Mouse (Mus musculus) macrophage (primary cell): ENCODE measurements around the gene Wipf1. TPM values are rescaled to one million over a fixed set of nuclear protein-coding genes. Genes with fewer than 3 reads are reported as not detected.
"Not testable (repeated sequence)": the region's sequence is repeated elsewhere in the genome, so short reads cannot be mapped to it uniquely, and the experiment has no call there.

Experiments
- H3K27ac ChIP-seq: fragments of 350-480 bp; formaldehyde crosslinking; 2 replicates; pipeline ENCODE4 v1.9.0; 2021
- H3K36me3 ChIP-seq: fragments of 350-480 bp; formaldehyde crosslinking; 2 replicates; pipeline ENCODE4 v1.9.0; 2021; ENCODE audit errors: inconsistent target
- H3K4me3 ChIP-seq: fragments of 350-480 bp; formaldehyde crosslinking; 2 replicates; pipeline ENCODE4 v1.9.0; 2021; ENCODE audit errors: inconsistent target
- H3K79me2 ChIP-seq: fragments of 350-480 bp; formaldehyde crosslinking; 2 replicates; pipeline ENCODE4 v1.9.0; 2021; ENCODE audit errors: inconsistent target
- WGBS: methylation state at CpG from one replicate; pipeline ENCODE4 v1.1.7; 2026; ENCODE audit warnings: inconsistent platforms; ENCODE audit not compliant: missing documents; 5-methylcytosine and 5-hydroxymethylcytosine counted together
- polyA plus RNA-seq: library from polyadenylated mRNA; stranded (reverse); fragments of 250-400 nt; gene quantifications from 3 replicates; pipeline ENCODE4 v1.2.4, GENCODE M21; 2018; ENCODE audit warnings: inconsistent platforms

Gene Wipf1
- polyA plus RNA-seq, 1 experiment from 2014 or later = 121 TPM

DNA sequence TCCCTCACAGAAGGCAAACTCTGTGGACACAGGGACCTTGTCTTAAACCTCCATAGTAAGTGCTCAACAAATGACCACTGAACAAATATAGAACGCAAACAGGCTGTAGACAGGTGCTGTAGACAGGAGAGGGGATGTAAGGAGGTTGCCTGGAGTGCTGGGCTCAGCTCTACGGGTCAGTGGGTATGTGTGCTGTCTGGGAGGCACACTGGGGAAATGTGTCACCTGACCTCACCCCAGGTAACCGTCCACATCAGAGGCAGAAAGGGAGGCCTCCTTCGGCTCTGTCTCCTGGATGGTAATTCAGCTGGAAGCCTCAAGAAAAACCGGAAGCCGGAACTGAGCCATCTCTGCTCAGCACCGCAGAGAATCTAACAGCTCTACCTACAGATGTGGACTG lies 21.6 kb downstream of the Wipf1 start:
- Histone ChIP-seq H3K36me3 (no peaks in the 10 kb centered on the region), H3K27ac (no peak overlapping the region), H3K4me3 (no peak overlapping the region), H3K79me2 (peaks cover 77% of the 10 kb centered on the region)
- WGBS = 97% methylated on average over 7 of the region's 7 CpGs

- not testable (repeated sequence) for H3K27ac ChIP-seq, H3K36me3 ChIP-seq, H3K4me3 ChIP-seq
- peaks cover 88% of the 10 kb centered on the region for H3K79me2 ChIP-seq
- WGBS = 97% methylated on average over 4 of the region's 4 CpGs
Observed at GRCm38 (mm10) chr2:73506337-73506736, 23.2 kb downstream of the Wipf1 start.

DNA sequence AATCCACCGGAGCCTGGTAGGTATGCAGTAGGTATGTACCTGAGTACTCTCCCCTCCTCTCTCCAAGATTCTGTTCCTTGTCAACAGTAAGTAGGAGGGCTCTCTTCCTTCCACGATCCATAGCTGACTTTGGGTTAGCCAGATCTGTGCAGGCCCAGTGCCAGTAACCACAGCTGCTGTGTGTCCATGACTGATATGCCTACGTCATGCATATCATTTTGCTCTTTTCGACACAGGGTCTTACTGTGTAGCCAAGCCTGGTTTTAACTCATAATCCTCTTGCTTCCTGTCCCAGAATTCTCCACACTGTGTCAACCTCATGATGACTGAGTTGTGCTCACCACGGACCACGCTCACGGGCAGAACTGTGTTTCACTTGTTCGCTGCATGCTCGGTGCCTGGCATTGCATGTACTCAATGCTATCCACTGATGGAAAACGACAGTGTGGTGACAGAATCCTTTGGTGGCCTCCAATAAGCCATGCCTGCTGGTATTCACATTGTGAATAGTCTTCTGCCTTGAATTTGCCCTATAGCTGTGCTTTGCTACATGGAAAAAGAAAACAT lies 26.6 kb downstream of the Wipf1 start:
- WGBS = 42% methylated on average over 10 of the region's 10 CpGs
- Histone ChIP-seq H3K36me3 (no peaks in the 10 kb centered on the region), H3K4me3 (no peak overlapping the region), H3K79me2 (peaks cover 61% of the 10 kb centered on the region), H3K27ac (no peak overlapping the region)

- Histone ChIP-seq H3K4me3 (no peak overlapping the region), H3K27ac (no peak overlapping the region), H3K79me2 (peaks cover 40% of the 10 kb centered on the region; the same call in 1 of the 2 replicates), H3K36me3 (no peaks in the 10 kb centered on the region)
- WGBS = 89% methylated on average over 13 of the region's 13 CpGs
Observed at GRCm38 (mm10) chr2:73500864-73501263, 28.7 kb downstream of the Wipf1 start.

DNA sequence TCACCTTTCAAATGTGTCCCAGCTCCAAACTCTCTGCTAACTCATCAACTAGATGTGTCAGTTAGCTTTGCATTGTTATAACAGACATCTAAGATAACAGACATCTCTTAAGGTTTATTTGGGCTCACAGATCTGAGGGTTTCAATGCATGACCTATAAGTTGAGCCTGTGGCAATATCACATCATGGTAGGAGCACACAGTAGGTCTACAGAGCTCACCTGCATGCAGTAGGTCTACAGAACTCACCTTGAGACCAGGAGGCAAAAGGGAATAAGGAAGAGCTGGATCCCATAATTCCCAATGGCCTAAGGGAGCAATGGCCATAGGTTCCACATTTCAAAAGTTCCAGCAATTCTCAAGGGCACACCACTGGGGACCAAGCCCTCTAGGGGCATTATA lies 31.2 kb downstream of the Wipf1 start:
- Histone ChIP-seq H3K27ac (no peak overlapping the region), H3K79me2 (peaks cover 47% of the 10 kb centered on the region; the same call in 1 of the 2 replicates), H3K4me3 (no peak overlapping the region), H3K36me3 (no peaks in the 10 kb centered on the region)

DNA sequence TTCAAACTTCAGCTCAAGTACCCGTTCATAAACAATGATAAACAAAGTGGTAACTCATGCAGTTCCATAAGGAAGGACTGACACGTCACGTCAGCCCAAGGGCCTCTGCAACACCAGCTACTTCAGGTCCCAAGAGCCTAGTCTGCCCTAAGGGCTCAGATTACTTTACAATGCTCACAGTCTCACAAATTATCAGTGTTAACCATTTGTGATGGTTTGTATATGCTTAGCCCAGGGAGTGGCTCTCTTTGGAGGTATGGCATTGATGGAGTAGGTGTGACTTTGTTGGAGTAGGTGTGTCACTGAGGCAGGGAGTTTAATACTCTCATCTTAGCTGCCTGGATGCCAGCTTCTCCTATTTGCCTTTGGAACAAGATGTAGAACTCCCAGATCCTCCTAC lies 32.0 kb downstream of the Wipf1 start:
- Histone ChIP-seq H3K27ac (no peak overlapping the region), H3K79me2 (peaks cover 46% of the 10 kb centered on the region; the same call in 1 of the 2 replicates), H3K36me3 (no peaks in the 10 kb centered on the region), H3K4me3 (no peak overlapping the region)
- WGBS = 86% methylated on average over 3 of the region's 3 CpGs

DNA sequence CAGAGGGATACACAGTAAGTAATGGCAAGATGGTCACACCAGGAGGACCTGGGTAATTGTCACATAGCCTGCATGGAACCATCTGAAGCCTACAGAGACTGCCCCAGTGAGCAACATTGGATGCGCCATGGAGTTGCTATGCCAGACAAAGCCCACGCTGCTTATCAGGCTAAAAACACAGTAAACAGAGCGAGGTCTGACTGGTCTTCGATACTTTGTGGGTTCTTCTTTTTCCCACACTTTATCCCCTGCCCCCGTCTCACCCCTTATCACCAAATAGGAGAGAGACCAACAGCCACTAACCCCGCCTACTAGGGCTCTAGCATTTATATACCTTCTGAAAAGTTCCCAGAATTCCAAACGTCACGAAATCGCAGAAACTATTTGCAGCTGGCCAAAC lies 32.6 kb downstream of the Wipf1 start:
- no peak overlapping the region for H3K27ac ChIP-seq
- 90% methylated on average over 9 of the region's 9 CpGs for WGBS
- no peak overlapping the region for H3K4me3 ChIP-seq
- peaks cover 39% of the 10 kb centered on the region; the same call in 1 of the 2 replicates for H3K79me2 ChIP-seq
- no peaks in the 10 kb centered on the region for H3K36me3 ChIP-seq

DNA sequence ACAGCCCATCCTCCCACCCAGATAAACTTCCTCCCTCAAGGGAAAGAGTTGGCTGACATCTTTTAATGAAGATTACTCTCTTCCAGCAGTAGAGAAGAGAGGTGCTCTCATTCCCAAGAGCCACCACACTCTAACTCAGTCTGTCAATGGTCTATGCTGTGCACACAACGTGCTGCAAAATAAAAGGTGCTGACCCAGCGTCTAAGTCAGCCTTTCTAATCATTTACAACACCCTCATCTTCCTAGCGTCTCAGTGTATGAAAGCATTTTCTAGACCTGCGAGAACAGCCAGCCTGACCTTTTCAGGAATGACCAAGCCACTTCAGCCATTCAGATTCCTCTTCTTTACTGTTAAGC lies 33.2 kb downstream of the Wipf1 start:
- 90% methylated on average over 4 of the region's 4 CpGs for WGBS
- peaks cover 33% of the 10 kb centered on the region; the same call in 1 of the 2 replicates for H3K79me2 ChIP-seq
- no peak overlapping the region for H3K4me3 ChIP-seq
- no peaks in the 10 kb centered on the region for H3K36me3 ChIP-seq
- H3K27ac ChIP-seq = peak overlapping the region; percentile 12; the same call in 1 of the 2 replicates

DNA sequence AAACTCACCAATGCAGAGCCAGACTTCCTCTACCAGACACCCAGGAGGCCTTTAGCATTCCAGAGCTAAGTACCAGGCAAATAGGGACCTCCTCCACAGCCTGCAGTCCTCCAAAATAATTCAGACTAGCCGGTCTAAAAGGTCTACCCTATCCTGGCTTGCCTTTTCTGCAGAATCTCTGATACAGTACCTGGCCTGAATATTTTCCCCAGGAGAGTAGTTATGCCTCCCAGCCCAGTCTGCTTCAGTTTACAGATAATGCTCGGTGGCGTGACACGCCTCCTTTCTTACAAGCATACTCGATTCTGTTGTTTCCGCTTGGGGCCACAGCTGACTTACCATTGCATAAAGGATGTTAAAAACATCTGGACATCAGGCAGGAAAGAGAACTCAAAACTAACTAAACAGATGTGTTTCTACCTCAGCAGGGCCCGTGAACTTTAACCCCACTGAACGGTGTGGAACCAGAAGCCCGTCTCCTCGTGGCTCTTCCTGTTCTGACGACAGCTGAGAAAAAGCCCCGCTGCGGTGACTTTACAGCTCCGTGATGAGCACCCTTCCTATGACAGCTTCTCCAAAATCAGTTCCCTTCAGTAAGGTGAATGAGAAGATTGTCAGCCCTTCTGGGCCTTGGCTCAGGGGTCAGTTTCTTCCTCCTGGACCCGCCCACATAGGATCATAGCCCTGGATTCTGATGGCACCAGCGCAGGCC lies 33.8 kb downstream of the Wipf1 start:
- 45% methylated on average over 16 of the region's 16 CpGs for WGBS
- Histone ChIP-seq H3K27ac (peak overlapping the region; percentile 12), H3K79me2 (peaks cover 30% of the 10 kb centered on the region; the same call in 1 of the 2 replicates), H3K36me3 (no peaks in the 10 kb centered on the region), H3K4me3 (no peak overlapping the region)

DNA sequence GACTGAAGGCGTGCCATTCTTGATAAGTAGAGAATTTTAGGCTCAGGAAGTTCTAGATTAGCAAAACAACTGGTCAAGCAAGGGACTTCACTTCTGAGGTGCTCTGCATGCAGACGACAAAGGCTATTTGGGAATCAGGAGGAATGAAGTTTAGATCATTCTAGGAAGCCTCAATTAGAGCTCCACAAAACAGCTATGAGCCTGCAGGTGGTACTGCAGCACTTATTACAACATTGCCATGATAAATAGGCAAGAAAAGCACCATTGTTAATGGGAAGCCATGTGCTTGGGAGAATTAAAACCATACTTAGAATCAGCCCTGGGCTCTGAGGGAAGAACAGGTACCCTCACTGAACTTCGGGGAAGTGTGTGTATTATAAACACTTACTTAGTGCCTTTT lies 36.0 kb downstream of the Wipf1 start:
- 95% methylated on average over 3 of the region's 3 CpGs for WGBS
- H3K36me3 ChIP-seq = no peaks in the 10 kb centered on the region
- no peak overlapping the region for H3K4me3 ChIP-seq
- no peak overlapping the region for H3K27ac ChIP-seq
- H3K79me2 ChIP-seq = peaks cover 46% of the 10 kb centered on the region; the same call in 1 of the 2 replicates

GRCm38 (mm10) chr2:73491442-73492241 lies 37.9 kb downstream of the Wipf1 start:
- 81% methylated on average over 8 of the region's 9 CpGs for WGBS
- Histone ChIP-seq H3K4me3 (no peak overlapping the region), H3K27ac (no peak overlapping the region), H3K79me2 (peaks cover 57% of the 10 kb centered on the region; the same call in 1 of the 2 replicates), H3K36me3 (no peaks in the 10 kb centered on the region)

- 67% methylated on average over 1 of the region's 1 CpGs for WGBS
- peaks cover 61% of the 10 kb centered on the region; the same call in 1 of the 2 replicates for H3K79me2 ChIP-seq
- no peaks in the 10 kb centered on the region for H3K36me3 ChIP-seq
- no peak overlapping the region for H3K27ac ChIP-seq
- no peak overlapping the region for H3K4me3 ChIP-seq
Observed at GRCm38 (mm10) chr2:73490466-73490865, 39.1 kb downstream of the Wipf1 start.

DNA sequence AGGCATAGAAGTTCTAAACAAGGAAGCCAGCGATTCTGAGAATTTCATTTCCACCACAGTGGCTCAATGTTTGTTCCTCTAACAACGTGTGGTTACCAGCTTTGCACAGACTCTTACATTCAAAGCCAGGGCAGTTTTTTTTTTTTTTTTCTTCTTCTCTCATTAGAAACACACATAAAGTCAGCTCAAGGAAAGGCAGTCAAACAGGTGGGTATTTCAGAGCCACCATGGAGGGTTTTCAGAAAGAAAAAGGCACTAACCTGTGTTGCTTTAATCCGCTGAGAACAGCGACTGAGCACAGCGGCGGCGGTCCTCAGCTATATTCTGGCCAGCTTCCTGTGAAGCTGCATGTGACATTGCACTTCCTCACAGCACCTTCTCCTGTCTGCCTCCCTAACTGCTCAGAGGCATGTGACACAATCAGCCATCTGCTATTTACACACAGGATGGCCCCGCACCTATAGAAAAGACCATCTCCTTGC lies 43.4 kb downstream of the Wipf1 start:
- peak overlapping the region; percentile 95 for H3K27ac ChIP-seq
- peaks cover 12% of the 10 kb centered on the region; the same call in 1 of the 2 replicates for H3K36me3 ChIP-seq
- H3K79me2 ChIP-seq = peaks cover 76% of the 10 kb centered on the region
- WGBS = 2% methylated on average over 8 of the region's 8 CpGs
- peak overlapping the region; percentile 70 for H3K4me3 ChIP-seq

DNA sequence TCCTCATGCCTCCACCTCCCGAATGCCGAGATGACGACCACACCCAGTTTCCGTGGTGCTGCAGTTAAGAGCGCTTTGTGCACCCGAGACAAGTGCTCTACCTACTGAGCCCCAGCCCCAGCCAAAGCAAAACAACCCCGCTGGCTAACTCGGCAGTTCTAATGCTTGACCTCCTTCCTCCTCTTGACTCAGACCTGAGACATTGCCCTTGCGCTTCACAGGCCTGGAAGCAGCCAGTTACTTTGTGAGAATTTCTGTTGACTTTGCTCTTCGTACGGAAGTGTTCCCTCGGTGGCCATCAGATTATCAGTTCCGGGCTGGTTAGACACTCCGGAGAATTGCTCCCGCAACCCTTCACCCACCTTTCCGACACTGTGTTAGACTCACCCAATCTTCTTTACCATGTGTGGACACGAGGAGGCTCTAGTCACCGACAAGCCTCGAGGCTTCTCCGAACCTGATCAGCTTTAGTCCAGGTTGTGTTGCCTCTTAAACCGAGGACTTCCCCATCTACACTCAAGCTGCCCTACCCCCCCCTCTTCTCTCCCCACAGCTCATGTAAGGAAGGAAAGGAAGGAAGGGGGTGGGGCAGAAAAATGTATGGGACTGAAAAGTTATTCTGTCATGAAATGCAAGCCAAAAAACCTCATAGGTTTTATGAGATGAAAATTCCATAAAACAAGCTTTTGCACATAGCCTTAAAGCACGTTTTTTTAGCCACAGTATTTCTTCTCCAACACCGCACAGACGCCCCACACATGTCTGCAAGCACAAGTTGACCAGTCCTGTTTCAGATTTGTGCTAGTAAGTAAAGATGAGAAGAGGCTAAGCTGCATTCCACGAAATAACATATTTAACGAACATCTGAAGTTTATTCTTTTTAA lies 44.1 kb downstream of the Wipf1 start:
- Histone ChIP-seq H3K36me3 (peaks cover 19% of the 10 kb centered on the region), H3K79me2 (peaks cover 82% of the 10 kb centered on the region), H3K27ac (peak overlapping the region; percentile 95), H3K4me3 (peak overlapping the region; percentile 70)
- WGBS = under 1% methylated on average over 26 of the region's 26 CpGs
